Mouse (Mus musculus): Measurements from ENCODE around the gene Spef1.

DNA sequence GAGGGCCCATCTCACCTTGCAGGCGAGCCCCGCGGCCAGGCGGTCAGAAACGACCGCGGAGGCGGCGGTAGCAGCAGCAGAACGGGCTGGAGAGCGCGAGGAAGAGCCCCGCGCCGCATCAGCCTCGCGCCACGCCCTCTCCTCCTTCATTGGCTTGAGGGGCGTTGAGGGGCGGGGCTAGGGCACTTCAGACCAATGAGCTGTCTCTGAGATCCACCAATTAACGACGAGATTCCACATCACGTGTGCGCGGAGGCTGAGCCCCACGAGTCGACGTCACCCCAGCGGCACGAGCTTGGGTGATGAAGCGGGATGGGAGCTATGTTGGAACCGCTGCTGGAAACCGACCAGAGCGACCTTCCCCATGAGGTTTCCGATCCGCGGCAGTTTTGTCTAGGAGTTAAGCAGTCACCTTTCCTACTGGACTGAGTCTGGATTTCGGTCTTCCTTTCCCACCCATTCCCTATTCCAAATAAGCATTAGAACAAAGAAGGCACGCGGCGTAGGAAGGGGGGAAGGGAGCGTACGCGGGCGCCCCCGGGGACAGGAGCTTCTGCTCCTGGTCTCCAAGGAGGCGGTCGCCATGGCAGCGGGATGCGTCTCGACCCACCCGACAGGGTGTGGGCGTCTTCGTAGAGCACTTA is 27.0 kb downstream of the Spef1 start, which contains the start of gene 1700037H04Rik:
- TF ChIP-seq CTCF (IDR thresholded peaks at IDR 0.05; ENCODE audit: extremely low read depth, insufficient read depth, low read length) (no peak), POLR2A (IDR thresholded peaks at IDR 0.05; ENCODE audit: extremely low read depth, insufficient read depth, low read length) (peak; percentile 97)

Measured in cortical plate, adult 2 months (tissue).